Mouse (Mus musculus): ENCODE measurements around the gene Nat8f5.
"Not testable (repeated sequence)": the region's sequence is repeated elsewhere in the genome, so short reads cannot be mapped to it uniquely, and the experiment has no call there.

The Nat8f5 gene

GRCm38 (mm10) chr6:85835104-85835503, 14.3 kb upstream of the Nat8f5 start:
- DNase-seq: not testable (repeated sequence)

DNA sequence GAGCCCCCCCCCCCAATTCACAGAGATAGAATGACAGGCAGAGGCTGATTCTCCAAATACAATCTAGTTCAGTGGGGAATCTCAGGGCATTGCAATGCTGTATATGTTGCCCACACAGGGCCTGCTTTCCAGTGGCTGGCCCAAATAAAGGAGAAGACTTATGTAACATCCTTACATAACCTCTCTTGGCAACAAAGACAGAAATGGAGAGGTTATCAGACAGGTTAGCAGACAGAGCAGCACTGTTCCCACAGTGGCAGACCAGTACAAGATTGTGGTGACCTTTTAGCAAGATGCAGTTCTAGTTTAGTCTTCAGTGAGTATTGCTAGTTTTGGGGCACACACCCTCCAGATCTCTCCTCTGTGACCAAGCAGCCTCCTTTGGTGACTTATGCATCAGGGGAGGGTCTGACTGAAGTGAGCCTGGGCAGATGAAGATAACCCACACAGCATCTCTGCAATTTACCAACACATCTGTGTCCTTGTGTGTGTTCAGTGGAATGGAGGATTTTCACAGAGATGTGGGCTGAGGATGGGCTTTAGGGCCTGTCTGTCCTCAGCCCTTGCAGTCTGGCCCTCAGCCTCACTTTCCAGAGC, 13.8 kb upstream of the Nat8f5 start:
- not testable (repeated sequence) for DNase-seq

GRCm38 (mm10) chr6:85831796-85832321, 11.1 kb upstream of the Nat8f5 start, which contains the start of gene Nat8:
TSS of gene Nat8 (minus strand) at chr6:85832082.
- DNase-seq: no peak

DNA sequence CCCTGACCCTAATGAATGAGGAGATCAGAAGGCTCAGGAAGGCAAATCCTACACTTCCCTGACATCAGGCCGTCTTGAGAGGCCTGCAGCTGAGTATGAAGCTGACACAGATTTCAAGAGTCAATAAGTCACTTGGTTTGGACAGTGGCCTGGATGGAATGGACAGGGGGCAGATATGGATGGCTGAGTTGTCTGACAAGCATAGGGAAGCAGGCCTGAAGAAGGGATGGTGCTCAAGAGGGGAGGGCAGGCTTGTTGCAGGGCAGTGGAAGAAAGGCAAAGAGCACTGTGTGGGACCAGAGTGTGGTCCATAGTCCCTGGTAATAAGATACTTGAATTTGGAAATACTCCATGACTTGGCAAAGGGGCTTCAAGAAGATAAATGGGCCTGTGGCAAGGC, 8.7 kb upstream of the Nat8f5 start:
- DNase-seq: no peak

DNA sequence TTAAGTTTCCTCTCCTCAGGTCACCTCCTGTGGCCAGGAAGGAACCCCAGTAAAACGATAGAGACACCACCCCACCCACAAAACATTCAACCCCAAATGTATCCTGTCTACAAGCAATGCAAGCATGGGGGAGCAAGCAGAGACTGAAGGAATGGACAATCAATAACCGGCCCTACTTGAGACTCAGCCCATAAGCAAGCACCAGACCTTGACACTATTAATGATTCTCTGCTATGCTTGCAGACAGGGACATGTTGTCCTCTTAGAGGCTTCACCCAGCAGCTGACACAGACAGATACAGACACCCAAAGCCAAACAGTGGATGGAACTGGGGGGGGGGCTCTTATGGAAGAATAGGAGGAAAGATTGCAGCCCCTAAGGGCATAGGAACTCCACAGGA, 5.1 kb upstream of the Nat8f5 start:
- no peak for DNase-seq

DNA sequence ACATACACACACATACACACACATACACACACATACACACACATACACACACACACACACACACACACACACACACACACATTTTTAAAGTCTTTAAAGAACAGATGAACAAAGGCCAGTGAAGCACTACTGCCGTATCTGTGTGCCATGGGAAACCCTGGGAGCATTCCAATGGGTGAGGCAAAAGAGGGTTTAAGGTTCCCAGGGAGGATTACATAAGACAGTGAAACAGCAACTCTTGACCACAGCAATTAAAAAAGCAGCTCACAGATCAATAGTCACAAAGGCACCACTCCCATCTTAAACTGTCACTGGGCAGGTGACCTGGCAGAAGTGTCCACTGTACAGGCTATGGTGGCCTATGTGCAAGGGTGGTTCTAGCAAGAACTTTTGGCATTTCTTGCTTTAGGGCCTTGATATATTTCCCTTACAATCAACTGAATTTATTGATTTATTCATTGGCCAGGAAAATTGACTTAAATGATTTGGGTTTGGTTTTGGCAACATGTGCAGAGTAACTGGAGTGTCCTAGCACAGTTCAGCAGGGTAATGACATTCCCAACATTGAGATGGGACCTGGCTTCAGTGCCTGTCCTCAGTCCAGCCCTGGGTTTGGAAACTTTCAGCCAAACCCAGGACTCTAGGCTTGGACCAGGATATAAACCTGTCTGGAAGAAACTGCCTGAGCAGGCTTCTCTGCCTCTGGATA, 2.8 kb upstream of the Nat8f5 start:
- no peak for DNase-seq

DNA sequence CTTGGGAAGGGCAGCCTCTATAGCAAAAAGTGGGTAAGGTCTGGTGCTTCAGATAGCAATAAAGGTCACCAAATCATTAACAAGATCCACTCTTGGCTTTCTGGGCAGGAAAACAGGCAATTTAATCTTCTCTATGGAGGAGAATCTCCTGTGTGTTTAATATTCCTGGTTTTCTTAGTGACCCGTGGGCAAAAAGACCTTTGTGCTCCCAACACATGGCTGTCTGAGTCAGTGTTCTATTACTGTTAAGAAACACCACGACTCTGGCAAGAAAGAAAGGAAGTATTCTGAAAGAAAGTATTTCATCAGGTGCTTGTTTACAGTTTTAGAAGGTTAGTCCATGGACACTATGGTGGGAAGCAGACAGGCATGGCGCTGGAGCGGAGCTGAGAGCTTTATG, 1.5 kb upstream of the Nat8f5 start:
- no peak for DNase-seq

DNA sequence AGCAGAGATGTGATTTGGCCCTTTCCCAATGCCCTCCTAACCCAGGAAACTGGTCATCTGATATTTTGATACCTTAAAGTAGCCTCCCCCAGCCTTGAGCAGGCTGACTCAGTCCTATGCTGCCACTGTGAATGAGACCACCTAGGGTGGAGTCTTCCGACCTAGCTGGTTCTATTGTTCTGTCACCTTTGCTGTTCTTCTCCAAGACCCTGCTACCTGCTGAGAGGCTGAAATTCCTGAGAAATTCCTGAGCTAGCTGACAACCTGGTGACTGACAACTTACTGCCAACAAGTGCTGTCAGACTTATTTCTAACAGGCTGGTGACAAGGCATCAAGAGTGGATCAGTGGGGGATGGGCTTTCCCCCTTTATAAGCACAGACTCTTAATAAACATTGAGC, 2.4 kb downstream of the Nat8f5 start:
- DNase-seq: no peak

- DNase-seq: no peak
Measured at GRCm38 (mm10) chr6:85813339-85813738, 7.4 kb downstream of the Nat8f5 start.

DNA sequence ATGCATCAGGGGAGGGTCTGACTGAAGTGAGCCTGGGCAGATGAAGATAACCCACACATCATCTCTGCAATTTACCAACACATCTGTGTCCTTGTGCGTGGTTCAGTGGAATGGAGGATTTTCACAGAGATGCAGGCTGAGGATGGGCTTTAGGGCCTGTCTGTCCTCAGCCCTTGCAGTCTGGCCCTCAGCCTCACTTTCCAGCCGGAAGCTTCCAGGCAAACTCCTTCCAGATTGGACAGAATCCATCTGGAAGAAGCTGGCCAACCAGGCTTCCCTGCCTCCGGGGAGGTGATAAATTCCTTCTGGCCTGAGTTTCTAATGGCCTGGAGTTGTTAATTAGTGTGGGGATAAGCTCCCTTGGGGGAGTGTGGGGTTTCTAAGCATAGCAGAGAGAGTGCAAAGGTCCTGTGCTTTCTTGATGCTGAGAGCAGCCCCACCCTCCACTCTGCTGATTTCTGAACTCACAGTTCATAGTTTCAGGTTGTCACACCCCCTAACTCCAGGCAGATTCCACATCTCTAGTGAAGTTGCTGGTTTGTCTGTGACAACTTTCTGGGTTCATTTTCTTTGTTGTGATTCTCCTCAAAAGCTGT, 9.7 kb downstream of the Nat8f5 start:
- DNase-seq: not testable (repeated sequence)

DNA sequence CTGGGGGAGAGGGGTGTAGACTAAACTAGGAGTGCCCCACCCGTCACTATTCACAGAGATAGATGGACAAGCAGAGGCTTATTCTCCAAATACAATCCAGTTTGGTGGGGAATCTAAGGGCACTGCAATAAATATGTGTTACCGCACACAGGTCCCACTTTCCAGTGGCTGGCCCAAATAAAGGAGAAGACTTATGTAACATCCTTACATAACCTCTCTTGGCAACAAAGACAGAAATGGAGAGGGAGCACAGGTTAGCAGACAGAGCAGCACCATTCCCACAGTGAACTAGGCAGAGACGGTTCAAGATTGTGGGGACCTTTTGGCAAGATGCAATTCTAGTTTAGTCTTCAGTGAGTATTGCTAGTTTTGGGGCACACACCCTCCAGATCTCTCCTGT, 10.3 kb downstream of the Nat8f5 start:
- not testable (repeated sequence) for DNase-seq

DNA sequence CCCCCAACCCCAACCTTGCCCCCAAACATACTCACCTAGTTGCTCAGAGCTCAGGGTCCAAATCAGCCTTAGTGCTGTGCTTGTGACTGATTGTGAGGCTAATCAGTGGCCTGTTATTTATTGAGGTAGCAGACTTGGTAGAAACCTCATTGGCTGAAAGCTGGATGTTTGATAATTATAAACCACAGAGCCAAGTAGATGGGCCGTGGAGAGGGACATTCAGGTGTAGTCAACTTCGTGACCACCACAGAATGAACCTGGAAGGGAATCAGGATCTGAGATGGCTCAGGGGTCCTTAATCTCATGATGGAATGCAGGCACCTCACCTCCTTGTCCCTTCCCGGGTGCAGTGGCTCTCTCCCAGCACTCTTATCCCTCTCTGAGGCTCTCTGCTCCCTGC, 11.0 kb downstream of the Nat8f5 start:
- not testable (repeated sequence) for DNase-seq

GRCm38 (mm10) chr6:85803180-85803579, 17.6 kb downstream of the Nat8f5 start:
- DNase-seq: not testable (repeated sequence)
